Mouse (Mus musculus): Measurements from ENCODE around the gene 2410004B18Rik. TPM values are rescaled to one million over a fixed set of nuclear protein-coding genes. Genes with fewer than 3 reads are reported as not detected.

The 2410004B18Rik gene
- polyA plus RNA-seq, 1 experiment = 20.0 TPM

GRCm38 (mm10) chr3:145966806-145967205 lies 29.0 kb downstream of the 2410004B18Rik start:
- no peaks in the 10 kb centered on the region for H3K36me3 ChIP-seq (ENCODE audit: control insufficient read depth, insufficient read depth, low read length)
- WGBS = 89% methylated on average over 5 of the region's 5 CpGs
- TF ChIP-seq CTCF (IDR thresholded peaks at IDR 0.05; ENCODE audit: extremely low read depth, insufficient read length, insufficient replicate concordance, low read depth, low read length) (no peak), POLR2A (IDR thresholded peaks at IDR 0.05; ENCODE audit: low read depth, low read length) (no peak)

GRCm38 (mm10) chr3:145969031-145969501 lies 31.3 kb downstream of the 2410004B18Rik start:
- Histone ChIP-seq H3K4me3 (ENCODE audit: low read depth, low read length) (no peak overlapping the region), H3K36me3 (ENCODE audit: control insufficient read depth, insufficient read depth, low read length) (no peaks in the 10 kb centered on the region), H3K27me3 (ENCODE audit: control insufficient read depth, insufficient read depth, low read length) (no peaks in the 10 kb centered on the region), H3K27ac (ENCODE audit: insufficient read depth, low read depth, low read length) (no peak overlapping the region), H3K4me1 (ENCODE audit: control insufficient read depth, insufficient read depth, insufficient read length, low read length) (peaks cover 8% of the 10 kb centered on the region; the same call in 1 of the 2 replicates)
- WGBS = 53% methylated on average over 14 of the region's 14 CpGs
- TF ChIP-seq POLR2A (IDR thresholded peaks at IDR 0.05; ENCODE audit: low read depth, low read length) = no peak

More at GRCm38 (mm10) chr3:145966806-145967205, 29.0 kb downstream of the 2410004B18Rik start:
- no peaks in the 10 kb centered on the region for H3K27me3 ChIP-seq (ENCODE audit: control insufficient read depth, insufficient read depth, low read length)
- H3K4me3 ChIP-seq (ENCODE audit: low read depth, low read length) = no peak overlapping the region
- peaks cover 14% of the 10 kb centered on the region for H3K4me1 ChIP-seq (ENCODE audit: control insufficient read depth, insufficient read depth, insufficient read length, low read length)
- no peak overlapping the region for H3K27ac ChIP-seq (ENCODE audit: insufficient read depth, low read depth, low read length)

- no peaks in the 10 kb centered on the region for H3K27me3 ChIP-seq (ENCODE audit: control insufficient read depth, insufficient read depth, low read length)
- TF ChIP-seq CTCF (IDR thresholded peaks at IDR 0.05; ENCODE audit: extremely low read depth, insufficient read length, insufficient replicate concordance, low read depth, low read length) = no peak
- no peak for TF ChIP-seq POLR2A (IDR thresholded peaks at IDR 0.05; ENCODE audit: low read depth, low read length)
- WGBS = 75% methylated on average over 10 of the region's 10 CpGs
- no peak overlapping the region for H3K27ac ChIP-seq (ENCODE audit: insufficient read depth, low read depth, low read length)
- H3K36me3 ChIP-seq (ENCODE audit: control insufficient read depth, insufficient read depth, low read length) = no peaks in the 10 kb centered on the region
- H3K4me3 ChIP-seq (ENCODE audit: low read depth, low read length) = no peak overlapping the region
- H3K4me1 ChIP-seq (ENCODE audit: control insufficient read depth, insufficient read depth, insufficient read length, low read length) = no peaks in the 10 kb centered on the region
These were observed 33.7 kb downstream of the 2410004B18Rik start for GRCm38 (mm10) chr3:145971501-145971900.

GRCm38 (mm10) chr3:145974986-145975385 lies 37.2 kb downstream of the 2410004B18Rik start:
- Histone ChIP-seq H3K4me1 (ENCODE audit: control insufficient read depth, insufficient read depth, insufficient read length, low read length) (no peaks in the 10 kb centered on the region), H3K36me3 (ENCODE audit: control insufficient read depth, insufficient read depth, low read length) (no peaks in the 10 kb centered on the region), H3K27me3 (ENCODE audit: control insufficient read depth, insufficient read depth, low read length) (no peaks in the 10 kb centered on the region), H3K4me3 (ENCODE audit: low read depth, low read length) (no peak overlapping the region), H3K27ac (ENCODE audit: insufficient read depth, low read depth, low read length) (no peak overlapping the region)
- TF ChIP-seq CTCF (IDR thresholded peaks at IDR 0.05; ENCODE audit: extremely low read depth, insufficient read length, insufficient replicate concordance, low read depth, low read length) (no peak), POLR2A (IDR thresholded peaks at IDR 0.05; ENCODE audit: low read depth, low read length) (no peak)
- WGBS = 91% methylated on average over 7 of the region's 7 CpGs

- TF ChIP-seq POLR2A (IDR thresholded peaks at IDR 0.05; ENCODE audit: low read depth, low read length) (no peak), CTCF (IDR thresholded peaks at IDR 0.05; ENCODE audit: extremely low read depth, insufficient read length, insufficient replicate concordance, low read depth, low read length) (no peak)
- Histone ChIP-seq H3K4me1 (ENCODE audit: control insufficient read depth, insufficient read depth, insufficient read length, low read length) (peaks cover 8% of the 10 kb centered on the region; the same call in 1 of the 2 replicates), H3K4me3 (ENCODE audit: low read depth, low read length) (no peak overlapping the region), H3K27me3 (ENCODE audit: control insufficient read depth, insufficient read depth, low read length) (no peaks in the 10 kb centered on the region), H3K27ac (ENCODE audit: insufficient read depth, low read depth, low read length) (no peak overlapping the region), H3K36me3 (ENCODE audit: control insufficient read depth, insufficient read depth, low read length) (no peaks in the 10 kb centered on the region)
- WGBS = 12% methylated on average over 7 of the region's 7 CpGs
These were observed 47.6 kb downstream of the 2410004B18Rik start for GRCm38 (mm10) chr3:145985333-145985925.

- WGBS = 32% methylated on average over 6 of the region's 6 CpGs
- TF ChIP-seq CTCF (IDR thresholded peaks at IDR 0.05; ENCODE audit: extremely low read depth, insufficient read length, insufficient replicate concordance, low read depth, low read length) (no peak), POLR2A (IDR thresholded peaks at IDR 0.05; ENCODE audit: low read depth, low read length) (no peak)
- no peaks in the 10 kb centered on the region for H3K27me3 ChIP-seq (ENCODE audit: control insufficient read depth, insufficient read depth, low read length)
- H3K4me1 ChIP-seq (ENCODE audit: control insufficient read depth, insufficient read depth, insufficient read length, low read length) = 0 out of 2 replicates have a peak, but pooled peaks cover 2% of the 10 kb centered on the region
- no peaks in the 10 kb centered on the region for H3K36me3 ChIP-seq (ENCODE audit: control insufficient read depth, insufficient read depth, low read length)
- H3K4me3 ChIP-seq (ENCODE audit: low read depth, low read length) = no peak overlapping the region
- H3K27ac ChIP-seq (ENCODE audit: insufficient read depth, low read depth, low read length) = no peak overlapping the region
These were observed 48.6 kb downstream of the 2410004B18Rik start for GRCm38 (mm10) chr3:145986317-145987001.

- peak within 1 kb of the TSS; percentile 89 for H3K27ac ChIP-seq (ENCODE audit: insufficient read depth, low read depth, low read length)
- H3K27me3 ChIP-seq (ENCODE audit: control insufficient read depth, insufficient read depth, low read length) = no peaks in the 10 kb centered on the region
- peak within 1 kb of the TSS; percentile 79 for H3K4me3 ChIP-seq (ENCODE audit: low read depth, low read length)
- peaks cover 6% of the 10 kb centered on the region; the same call in 1 of the 2 replicates for H3K4me1 ChIP-seq (ENCODE audit: control insufficient read depth, insufficient read depth, insufficient read length, low read length)
- 2% methylated on average over 65 of the region's 65 CpGs for WGBS
- TF ChIP-seq CTCF (IDR thresholded peaks at IDR 0.05; ENCODE audit: extremely low read depth, insufficient read length, insufficient replicate concordance, low read depth, low read length) (no peak), POLR2A (IDR thresholded peaks at IDR 0.05; ENCODE audit: low read depth, low read length) (no peak)
- no peaks in the 10 kb centered on the region for H3K36me3 ChIP-seq (ENCODE audit: control insufficient read depth, insufficient read depth, low read length)
These were observed 49.6 kb downstream of the 2410004B18Rik start, which contains the start of gene Syde2 for GRCm38 (mm10) chr3:145987268-145987969. Gene Syde2, plus strand, starts transcription at chr3:145987870.
